Mouse (Mus musculus): ENCODE measurements around the gene Cemip2.
A peak's percentile ranks its signal among the peaks of the same experiment; 100 is the strongest.

DNA sequence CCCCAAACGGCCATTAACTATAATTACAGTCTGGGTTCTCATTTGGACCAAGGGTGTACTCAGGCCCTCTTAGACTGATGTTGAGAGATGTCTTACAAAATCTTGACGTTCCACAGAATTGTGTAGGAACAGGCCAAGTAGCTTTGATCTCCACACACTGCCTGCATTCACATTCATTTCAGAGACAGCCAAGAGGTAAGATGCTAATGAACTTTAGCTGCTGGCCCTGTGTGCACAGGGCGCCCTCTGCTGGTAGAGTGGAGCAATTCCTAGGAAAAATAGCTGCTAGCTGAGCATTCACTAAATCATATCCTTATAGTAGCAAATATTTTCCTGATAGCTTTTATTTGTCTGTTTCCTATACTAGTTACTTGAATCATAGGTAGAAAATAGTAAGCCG lies 30.8 kb upstream of the Cemip2 start:
- TF ChIP-seq POLR2AphosphoS5 (IDR thresholded peaks at IDR 0.05; ENCODE audit: insufficient replicate concordance, low read depth, low read length) (no peak), CTCF (IDR thresholded peaks at IDR 0.05; ENCODE audit: low read depth, low read length) (peak; percentile 96), GATA1 (IDR thresholded peaks at IDR 0.05; ENCODE audit: borderline replicate concordance, low read length) (no peak)
